In genomic region chr3:31309934-31310787, GRCm38 (mm10) we compare ENCODE assay signal across 8 mouse cellular contexts. TPM values are rescaled to one million over a fixed set of nuclear protein-coding genes. Genes with fewer than 3 reads are reported as not detected.
DNase-seq lines count a peak whose midpoint lies in the region; ATAC-seq and TF ChIP-seq lines count a peak whose summit lies in the region.

Gene Slc7a14, minus strand, starts transcription at chr3:31310378.

- peak; percentile 94 for ATAC-seq in midbrain, postnatal 0 days (ENCODE audit: low FRiP score)
- no peak for ATAC-seq in megakaryocyte progenitor cell, adult 5-6 weeks (replicated peaks; ENCODE audit: poor library complexity)

- no peaks in the 10 kb centered on the region for H3K36me3 ChIP-seq in forebrain, embryonic 10.5 days (replicated peaks)
- H3K36me3 ChIP-seq in midbrain, postnatal 0 days (ENCODE audit: insufficient read depth, low read length): no peaks in the 10 kb centered on the region

- H3K4me2 ChIP-seq in midbrain, postnatal 0 days (ENCODE audit: low read depth, low read length, poor library complexity, severe bottlenecking): peak within 1 kb of the TSS; percentile 78

- peak within 1 kb of the TSS; percentile 57 for H3K4me3 ChIP-seq in forebrain, embryonic 10.5 days
- peak within 1 kb of the TSS; percentile 76 for H3K4me3 ChIP-seq in midbrain, postnatal 0 days (ENCODE audit: low read depth, low read length)

- TF ChIP-seq CTCF in midbrain, postnatal 0 days (IDR thresholded peaks at IDR 0.05): no peak; the same call in 1 of the 2 replicates

- peak within 1 kb of the TSS; percentile 90 for H3K9ac ChIP-seq in midbrain, postnatal 0 days (replicated peaks; ENCODE audit: low read length, poor library complexity, severe bottlenecking)

- H3K27me3 ChIP-seq in forebrain, embryonic 10.5 days (ENCODE audit: poor library complexity, severe bottlenecking): peaks cover 43% of the 10 kb centered on the region
- no peaks in the 10 kb centered on the region for H3K27me3 ChIP-seq in midbrain, postnatal 0 days (ENCODE audit: insufficient read depth, low read length)

- H3K4me1 ChIP-seq in forebrain, embryonic 10.5 days: peaks cover 17% of the 10 kb centered on the region
- 0 out of 2 replicates have a peak, but pooled peaks cover 2% of the 10 kb centered on the region for H3K4me1 ChIP-seq in midbrain, postnatal 0 days (ENCODE audit: insufficient read depth, low read length)

- WGBS in forebrain, embryonic 10.5 days: 2% methylated on average over 34 of the region's 38 CpGs
- 0% methylated on average over 32 of the region's 38 CpGs for WGBS in midbrain, postnatal 0 days

- H3K9me3 ChIP-seq in forebrain, embryonic 10.5 days: no peaks in the 10 kb centered on the region
- no peaks in the 10 kb centered on the region for H3K9me3 ChIP-seq in midbrain, postnatal 0 days (ENCODE audit: low read length)

- H3K27ac ChIP-seq in forebrain, embryonic 10.5 days: no peak within 1 kb of the TSS
- H3K27ac ChIP-seq in midbrain, postnatal 0 days (ENCODE audit: low read depth, low read length): peak within 1 kb of the TSS; percentile 81

- peak; percentile 86 for DNase-seq in MN1 (ENCODE audit: low spot score)
- peak; percentile 96 for DNase-seq in brain, adult 2 months (ENCODE audit: low read depth, low spot score)
- DNase-seq in forebrain, embryonic 10.5 days (ENCODE audit: extremely low spot score, low spot score): peak; percentile 24
- peak; percentile 87 for DNase-seq in layer of hippocampus, adult 9-11 months
- DNase-seq in midbrain, postnatal 0 days (ENCODE audit: low spot score): peak; percentile 85
- no peak for DNase-seq in natural killer cell, adult 2 months (ENCODE audit: low spot score in 2 of 2)
- DNase-seq in kidney, adult 9 months: no peak

RNA-seq across cellular contexts. Expression of gene Slc7a14, which starts in this region (rescaled TPM):
- polyA plus RNA-seq in forebrain, embryonic 10.5 days (2016; fragmentation: Nextera tagmentation; extraction: Ambion mirVana): 0.19 and 0.23 TPM in 2 replicates
- total RNA-seq in midbrain, postnatal 0 days (2014; rRNA removed): 24.7 and 25.1 TPM in 2 replicates
- 7.6 and 8.1 TPM in 2 replicates for polyA plus RNA-seq in midbrain, postnatal 0 days (2015; fragmentation: Nextera tagmentation; extraction: Ambion mirVana)
- 0.07 and 0.17 TPM in 2 replicates for total RNA-seq in megakaryocyte progenitor cell, adult 5-6 weeks (2015)
- not detected in 2 replicates for total RNA-seq in megakaryocyte progenitor cell, adult 5-6 weeks (2017)

Comparison
In these comparisons a context has a peak if more than half of its experiments do, and no peak if none do; other contexts are left out.
1. RNA of gene Slc7a14 (total RNA-seq): 24.7 to 25.1 TPM in midbrain, postnatal 0 days; 0.07 to 0.17 TPM in megakaryocyte progenitor cell, adult 5-6 weeks; every median in the first group is over 10 times any median in the second.
2. Peak in DNase-seq and H3K4me3 ChIP-seq in forebrain, embryonic 10.5 days; RNA of the gene not detected or under 1 TPM.
3. DNase-seq: peak in MN1 (single experiment), brain, adult 2 months (single experiment), layer of hippocampus, adult 9-11 months (single experiment) and midbrain, postnatal 0 days (single experiment); none in natural killer cell, adult 2 months (0 of 2) and kidney, adult 9 months (single experiment).